Mouse (Mus musculus): ENCODE data around the gene Atp5b. TPM values are rescaled to one million over a fixed set of nuclear protein-coding genes. Genes with fewer than 3 reads are reported as not detected.

The Atp5b gene
- total RNA-seq, 2 experiments from 2014 or later = 4,995 to 5,524 TPM

DNA sequence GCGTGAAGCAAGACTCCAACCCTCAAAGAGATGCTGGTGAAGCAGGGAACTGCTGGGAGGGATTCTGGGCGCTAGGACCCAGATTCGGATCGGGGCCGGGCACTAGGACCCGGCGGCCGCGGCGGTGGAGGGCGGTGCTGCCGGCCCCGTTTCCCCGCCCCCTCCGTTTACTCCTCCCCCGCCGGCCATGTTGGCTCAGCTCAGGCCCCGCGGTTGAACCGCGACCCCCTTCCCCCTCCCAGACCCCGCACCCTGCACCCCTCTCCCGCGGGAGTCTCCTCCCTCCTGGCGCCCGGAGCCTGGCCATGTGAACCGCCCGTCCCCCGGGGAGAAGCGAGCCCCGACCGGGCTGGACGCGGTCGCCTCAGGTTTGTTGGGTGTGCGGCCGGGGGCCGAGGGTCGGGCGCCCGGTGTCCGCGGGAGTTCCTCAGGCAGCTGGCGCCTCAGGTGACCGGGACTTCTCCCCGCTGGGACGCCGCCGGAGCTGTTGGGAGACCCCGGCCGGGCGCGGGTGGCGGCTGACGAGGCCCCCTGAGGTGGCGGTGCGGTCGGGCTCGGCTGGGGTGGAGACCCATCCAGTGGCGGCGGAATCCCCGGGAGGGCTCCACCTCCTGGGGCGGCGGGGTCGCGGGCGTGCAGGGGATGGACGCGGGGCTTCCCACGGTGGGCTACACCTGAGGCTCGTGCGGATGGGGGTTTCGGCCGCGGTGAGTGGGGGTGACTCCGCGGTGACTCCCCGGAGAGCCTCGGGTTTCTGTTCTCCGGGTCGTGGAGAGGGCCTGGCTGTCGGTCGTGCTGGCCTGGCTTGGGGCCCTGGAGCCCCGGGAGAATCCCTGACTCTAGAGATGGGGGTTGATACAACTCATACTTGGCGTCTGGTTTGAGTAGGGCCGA is 13.9 kb downstream of the Atp5b start:
- DNase-seq = peak; percentile 94

DNA sequence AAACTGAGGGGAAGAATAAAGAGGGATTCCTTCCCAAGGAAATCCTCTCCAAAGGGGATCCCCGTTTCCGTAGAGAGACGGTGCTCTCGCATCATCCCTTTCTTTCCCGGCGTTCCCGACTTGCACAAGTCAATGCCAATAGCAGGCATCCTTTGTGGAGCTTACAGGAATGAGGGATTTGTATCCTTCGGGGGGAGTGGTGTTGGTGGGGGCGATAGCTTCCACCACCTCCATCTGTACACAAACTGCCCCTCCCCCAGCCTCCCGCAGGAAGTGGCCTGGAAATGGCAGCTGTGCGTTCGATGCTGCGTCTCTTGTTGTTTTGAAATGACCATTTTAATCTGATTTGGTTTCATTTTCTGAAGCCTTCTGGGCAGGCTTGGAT is 14.5 kb downstream of the Atp5b start:
- peak; percentile 78 for DNase-seq

DNA sequence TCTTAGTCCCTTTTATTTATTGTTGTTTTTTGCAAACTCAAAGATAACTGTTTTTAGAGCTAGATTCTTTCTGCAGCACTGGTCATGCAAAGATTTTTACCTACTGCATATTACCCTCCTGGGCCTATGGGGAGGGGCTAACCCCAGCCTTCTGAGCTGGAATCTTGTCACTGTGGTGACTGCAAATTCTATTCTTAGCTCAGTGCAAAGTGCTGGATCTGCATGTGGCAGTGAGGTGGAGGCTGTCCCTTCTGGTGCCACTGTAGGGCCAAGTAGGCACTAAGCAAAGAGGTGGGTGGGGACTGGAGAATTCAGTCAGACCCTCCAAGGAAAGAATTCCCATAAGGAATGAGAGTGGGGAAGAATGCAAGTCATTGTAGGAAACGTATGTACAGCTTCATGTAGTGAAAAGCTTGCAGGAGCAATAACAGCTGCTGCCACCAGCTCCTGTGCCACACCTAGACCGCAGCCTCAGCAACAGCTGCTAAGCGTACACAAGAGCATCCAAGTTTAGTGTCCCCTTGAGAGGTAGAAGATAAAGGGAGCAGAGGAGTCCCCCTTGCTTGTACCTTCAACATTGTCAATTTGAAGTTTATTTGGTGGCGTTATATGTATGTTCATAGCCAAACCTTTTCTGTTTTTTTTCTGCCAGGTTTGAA is 27.2 kb downstream of the Atp5b start:
- DNase-seq = no peak

DNA sequence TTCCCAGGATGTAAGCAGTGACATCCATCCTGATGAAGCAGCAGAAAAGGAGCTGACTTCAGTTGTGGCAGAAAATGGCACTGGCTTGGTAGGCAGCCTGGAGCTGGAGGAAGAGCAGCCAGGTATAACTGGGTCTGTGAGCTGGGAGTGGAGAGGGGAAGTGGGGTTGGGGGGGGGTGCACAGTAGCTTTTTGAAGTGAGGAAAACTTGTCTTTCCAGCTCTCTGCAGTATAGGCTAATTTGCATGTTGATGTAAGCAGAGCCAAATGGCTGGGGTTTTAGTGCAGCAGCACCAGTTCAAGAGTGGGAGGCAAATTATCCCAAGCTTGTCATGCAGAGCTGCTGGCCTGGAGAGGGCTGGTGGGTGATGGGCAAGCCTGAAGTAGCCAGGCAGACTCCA is 28.2 kb downstream of the Atp5b start:
- DNase-seq = no peak

DNA sequence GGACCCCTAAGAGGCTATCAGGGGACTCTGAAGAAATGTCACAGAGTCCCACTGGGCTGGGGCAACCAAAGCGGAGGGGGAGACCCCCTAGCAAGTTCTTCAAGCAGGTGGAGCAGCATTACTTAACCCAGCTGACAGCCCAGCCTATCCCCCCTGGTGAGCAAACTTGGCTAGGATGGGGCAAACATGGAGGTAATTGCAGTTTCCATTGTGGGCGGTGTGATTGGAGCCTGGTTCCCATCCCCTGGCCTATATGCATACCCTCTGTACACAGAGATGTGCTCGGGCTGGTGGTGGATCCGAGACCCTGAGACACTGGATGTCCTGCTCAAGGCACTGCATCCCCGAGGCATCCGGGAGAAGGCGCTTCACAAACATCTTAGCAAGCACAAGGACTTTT is 40.8 kb downstream of the Atp5b start:
- DNase-seq = no peak

DNA sequence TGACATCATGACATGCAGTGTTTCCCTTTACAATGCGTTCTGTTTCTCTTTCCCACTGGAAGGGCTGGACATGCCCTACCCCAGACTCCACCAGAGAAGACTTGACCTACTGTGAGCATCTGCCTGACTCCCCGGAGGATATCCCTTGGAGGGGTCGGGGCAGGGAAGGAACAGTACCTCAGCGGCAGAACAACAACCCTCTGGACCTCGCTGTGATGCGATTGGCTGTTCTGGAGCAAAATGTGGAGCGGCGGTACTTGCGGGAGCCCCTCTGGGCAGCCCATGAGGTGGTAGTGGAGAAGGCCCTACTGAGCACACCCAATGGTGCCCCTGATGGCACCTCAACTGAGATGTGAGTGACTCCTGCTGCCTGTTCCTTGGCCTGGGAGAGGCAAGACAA is 41.8 kb downstream of the Atp5b start:
- no peak for DNase-seq

DNA sequence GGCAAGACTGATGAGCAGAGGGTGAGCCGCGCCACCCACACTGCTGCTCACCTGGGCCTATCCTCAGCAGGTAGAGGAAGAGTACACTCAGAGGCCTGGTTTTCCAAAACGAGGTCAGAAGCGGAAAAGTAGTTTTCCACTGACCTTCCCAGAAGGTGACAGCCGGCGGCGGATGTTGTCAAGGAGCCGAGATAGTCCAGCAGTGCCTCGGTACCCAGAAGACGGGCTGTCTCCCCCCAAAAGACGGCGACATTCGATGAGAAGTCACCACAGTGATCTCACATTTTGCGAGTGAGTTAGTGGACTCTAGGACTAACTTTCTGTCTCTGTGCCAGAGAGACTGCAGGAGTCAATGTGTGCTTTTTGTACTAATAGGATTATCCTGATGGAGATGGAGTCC is 42.9 kb downstream of the Atp5b start:
- no peak for DNase-seq

DNA sequence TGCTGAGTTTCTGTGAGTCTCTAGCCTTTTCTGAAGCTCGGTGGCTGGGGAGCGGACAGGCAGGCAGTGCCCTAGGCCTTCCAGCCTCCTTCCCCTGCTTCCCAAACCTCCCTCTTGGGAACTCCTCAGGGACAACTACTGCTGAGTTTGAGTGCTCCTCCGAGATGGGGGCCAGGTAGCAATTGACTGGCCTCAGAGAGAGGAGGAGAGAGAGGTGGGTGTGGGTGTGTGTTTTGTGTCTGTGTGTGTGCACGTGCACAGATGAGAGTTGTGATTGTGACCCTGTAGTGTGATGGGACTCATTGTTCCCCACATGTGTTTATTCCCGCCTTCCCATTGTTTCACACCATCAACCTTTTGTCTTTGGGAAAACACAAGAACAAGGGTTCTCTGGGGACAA is 44.4 kb downstream of the Atp5b start:
- no peak for DNase-seq

DNA sequence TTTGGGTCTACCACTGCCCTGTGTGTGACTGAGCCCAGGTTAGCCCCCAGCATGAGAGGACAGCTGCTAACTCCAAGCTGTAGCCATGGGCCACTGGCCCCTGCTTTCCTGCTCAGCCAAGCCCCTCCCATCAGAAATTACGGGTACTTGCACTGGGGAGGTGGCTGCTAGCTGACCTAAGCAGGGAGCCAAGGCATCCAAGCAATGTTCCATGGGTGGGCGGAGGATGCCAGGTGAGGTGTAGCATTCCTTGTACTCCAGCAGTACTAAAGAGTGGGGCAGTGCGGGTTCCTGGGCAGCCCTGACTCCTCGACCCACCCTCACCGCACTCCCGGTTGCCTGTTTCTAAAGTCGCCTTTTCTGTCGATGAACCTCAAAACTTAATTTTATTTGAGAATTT is 45.1 kb downstream of the Atp5b start:
- no peak for DNase-seq

DNA sequence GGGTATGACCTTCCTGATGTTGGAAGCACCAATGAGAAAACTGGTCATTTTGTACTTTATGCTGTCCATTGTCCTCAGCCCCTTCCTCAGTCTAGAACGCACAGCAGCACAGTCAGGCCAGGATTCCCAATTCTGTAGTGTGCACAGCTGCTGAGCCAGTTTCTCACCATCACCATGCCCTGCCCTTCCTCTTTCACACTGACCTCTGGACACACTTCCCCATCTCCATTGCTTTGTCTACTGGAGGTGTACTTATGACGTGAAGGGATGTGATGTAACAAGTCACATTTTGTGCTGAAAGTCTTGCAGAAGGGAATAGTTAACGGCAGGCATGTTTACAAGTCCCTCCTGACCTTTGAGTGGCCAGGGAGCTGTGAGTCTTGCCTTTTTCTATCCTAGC is 48.2 kb downstream of the Atp5b start:
- no peak for DNase-seq

DNA sequence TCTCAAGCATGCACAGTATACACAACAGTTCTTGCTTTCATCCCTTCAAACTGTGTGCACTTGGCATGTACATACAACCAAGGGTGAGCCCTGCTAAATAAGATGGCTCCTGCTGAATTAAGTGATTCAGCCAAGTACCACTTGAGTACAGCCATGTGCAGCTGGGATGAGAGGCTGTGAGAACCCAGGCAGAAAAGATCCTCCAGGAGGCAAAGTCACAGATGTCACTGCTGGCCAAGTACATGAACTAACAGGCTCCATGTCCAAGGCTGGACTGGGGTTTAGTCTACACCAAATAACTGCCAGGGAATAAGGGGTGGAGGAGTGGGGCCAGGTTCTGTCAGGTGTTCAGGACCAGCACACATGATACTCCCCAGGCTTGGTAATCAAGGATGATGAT is 48.7 kb downstream of the Atp5b start:
- DNase-seq = no peak

DNA sequence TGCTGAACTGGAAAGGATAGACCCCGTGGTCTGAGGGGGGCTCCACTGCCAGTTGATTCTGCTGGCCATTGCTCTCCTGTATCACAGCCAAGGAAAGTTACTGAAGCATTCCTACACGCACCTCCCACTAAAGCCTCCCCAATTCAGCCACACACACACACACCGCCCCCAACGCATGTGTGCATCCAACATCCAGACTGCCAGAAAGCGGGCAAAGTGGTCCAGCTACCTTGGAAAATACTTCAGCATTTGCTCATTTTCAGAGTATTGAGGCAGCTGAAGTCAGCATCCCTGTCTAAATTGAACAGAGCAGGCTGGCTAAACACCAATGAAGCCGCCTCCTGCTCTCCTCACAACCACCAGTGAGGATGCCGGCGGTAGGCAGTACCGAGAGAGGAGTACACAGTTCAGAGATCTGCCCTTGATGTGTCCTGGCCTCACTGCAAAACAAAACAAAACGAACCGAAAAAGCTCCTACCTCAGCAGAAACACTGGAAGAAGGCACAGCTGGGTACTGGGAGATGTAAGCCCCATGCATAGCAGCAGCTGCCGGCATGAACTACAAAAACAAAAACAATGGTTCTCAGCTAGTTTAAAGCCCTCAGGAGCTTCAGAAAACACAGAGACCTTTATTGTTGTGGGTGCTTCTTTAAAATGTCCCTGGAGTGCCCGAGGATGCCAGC is 50.7 kb downstream of the Atp5b start:
- no peak for DNase-seq

DNA sequence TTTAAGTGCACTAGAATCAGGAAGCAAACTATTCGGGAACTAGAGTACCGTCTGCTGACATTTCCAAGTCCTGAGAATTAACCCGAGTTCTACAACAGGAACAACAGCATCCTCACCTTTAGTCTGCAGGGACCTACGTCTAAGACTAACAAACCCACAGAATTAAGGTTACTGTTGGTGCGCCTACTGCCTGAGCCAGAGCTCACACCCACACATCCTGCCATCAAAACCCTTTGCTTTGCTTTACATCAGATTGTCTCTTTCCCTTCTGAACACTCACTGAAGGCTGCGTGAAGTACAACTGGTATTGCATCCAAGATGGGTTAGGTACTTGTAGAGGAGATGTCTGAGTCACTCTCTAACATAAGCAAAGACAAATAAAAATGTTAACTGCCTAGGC is 52.3 kb downstream of the Atp5b start:
- no peak for DNase-seq

Small RNAs within 50 kb of the gene (microRNA-seq; reads per million reads assigned to microRNA genes)
- gene Mir677 = 102 reads per million, percentile 45 among the genes with 10 or more reads in this experiment

Other genes with a start within 250 kb of the Atp5b start
- under 1 TPM in 1 of 2 experiments, not detected in 1; 0.24 TPM for gene Rdh19, start 233.3 kb upstream of the Atp5b start, total RNA-seq (2021)
- 1 to 10 TPM; 1.8 to 2.1 TPM for gene Rdh16f2, start 216.8 kb upstream of the Atp5b start, total RNA-seq (2021)
- gene Rdh7, start 194.5 kb upstream of the Atp5b start, total RNA-seq (2021) = 100 to 1,000 TPM in 1 of 2 experiments, 10 to 100 TPM in 1; 45.4 to 112 TPM
- under 1 TPM; 0.42 to 0.45 TPM for gene Sdr9c7, start 184.8 kb upstream of the Atp5b start, total RNA-seq (2021)
- gene Hsd17b6, start 75.7 kb upstream of the Atp5b start, total RNA-seq (2021) = 10 to 100 TPM in 1 of 2 experiments, 1 to 10 TPM in 1; 9.5 to 23.7 TPM
- gene Prim1, start 68.1 kb upstream of the Atp5b start, total RNA-seq (2021) = 10 to 100 TPM; 11.2 to 16.4 TPM
- 100 to 1,000 TPM; 694 to 716 TPM for gene Naca, start 47.7 kb upstream of the Atp5b start, total RNA-seq (2021)
- gene Ptges3, start 24.3 kb upstream of the Atp5b start, total RNA-seq (2021) = 100 to 1,000 TPM; 138 to 142 TPM
- gene Baz2a, start 8.3 kb downstream of the Atp5b start, total RNA-seq (2021) = 10 to 100 TPM; 37.1 to 51.9 TPM
- 10 to 100 TPM; 65.3 to 74.8 TPM for gene Rbms2, start 97.0 kb downstream of the Atp5b start, total RNA-seq (2021)
- gene Gls2, start 111.2 kb downstream of the Atp5b start, total RNA-seq (2021) = 10 to 100 TPM; 12.8 to 22.3 TPM
- gene Spryd4, start 128.5 kb downstream of the Atp5b start, total RNA-seq (2021) = 10 to 100 TPM; 21.6 to 27.3 TPM
- gene Mip, start 142.6 kb downstream of the Atp5b start, total RNA-seq (2021) = not detected
- 10 to 100 TPM; 16.4 to 21.9 TPM for gene Timeless, start 148.8 kb downstream of the Atp5b start, total RNA-seq (2021)
- 10 to 100 TPM in 1 of 2 experiments, 1 to 10 TPM in 1; 7.4 to 17.5 TPM for gene Apon, start 170.8 kb downstream of the Atp5b start, total RNA-seq (2021)
- gene Apof, start 185.4 kb downstream of the Atp5b start, total RNA-seq (2021) = 100 to 1,000 TPM in 1 of 2 experiments, 10 to 100 TPM in 1; 78.0 to 183 TPM
- 10 to 100 TPM; 17.4 to 27.5 TPM for gene Stat2, start 187.3 kb downstream of the Atp5b start, total RNA-seq (2021)
- under 1 TPM in 1 of 2 experiments, not detected in 1; 0.27 TPM for gene Il23a, start 215.5 kb downstream of the Atp5b start, total RNA-seq (2021)
- gene Pan2, start 220.1 kb downstream of the Atp5b start, total RNA-seq (2021) = 10 to 100 TPM; 24.0 to 32.8 TPM
- gene Cnpy2, start 239.2 kb downstream of the Atp5b start, total RNA-seq (2021) = 100 to 1,000 TPM; 149 to 165 TPM

Measured in adrenal gland, postnatal 10 days (tissue).